Mouse (Mus musculus): ENCODE data around the gene Olfr907. TPM values are rescaled to one million over a fixed set of nuclear protein-coding genes. Genes with fewer than 3 reads are reported as not detected.

Olfr907 gene
- not detected in 2 replicates for polyA plus RNA-seq (2015; fragmentation: Nextera tagmentation; extraction: Ambion mirVana)

DNA sequence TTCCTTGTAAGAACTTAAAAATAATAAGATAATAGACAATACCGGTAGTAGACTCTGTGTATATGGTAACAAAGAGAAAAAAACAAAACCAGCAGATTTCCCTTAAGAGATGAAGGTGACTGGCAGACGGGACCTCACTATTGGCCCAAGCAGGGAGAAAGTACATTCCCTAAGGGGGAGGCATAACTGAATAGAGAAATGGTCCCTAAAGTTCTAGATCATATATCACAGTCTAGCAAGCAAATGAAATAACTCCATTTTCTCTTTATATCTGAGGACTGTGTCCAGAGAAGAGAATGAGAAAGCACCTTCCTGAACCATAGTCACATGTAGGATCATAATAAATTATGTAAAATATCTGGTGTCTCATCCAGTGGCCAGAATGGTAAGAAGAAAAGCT, at the start of gene Olfr907:
Gene Olfr907, plus strand, starts transcription at position 301 of the 400 bp plus-strand sequence.
- ATAC-seq (ENCODE audit: low read depth): no peak
- no peak within 1 kb of the TSS for H3K4me3 ChIP-seq (ENCODE audit: low read length)
- 69% methylated on average over 2 of the region's 2 CpGs for WGBS
- no peak within 1 kb of the TSS for H3K4me2 ChIP-seq (ENCODE audit: low read depth, low read length)
- H3K9me3 ChIP-seq (ENCODE audit: control insufficient read depth, low read length): no peaks in the 10 kb centered on the region
- H3K27ac ChIP-seq (ENCODE audit: low read length): no peak within 1 kb of the TSS
- no peaks in the 10 kb centered on the region for H3K36me3 ChIP-seq (ENCODE audit: control insufficient read depth, insufficient read depth, low read length)
- H3K9ac ChIP-seq (ENCODE audit: low read length): no peak within 1 kb of the TSS
- no peaks in the 10 kb centered on the region for H3K27me3 ChIP-seq (ENCODE audit: control insufficient read depth, insufficient read depth, low read depth, low read length)
- no peaks in the 10 kb centered on the region for H3K4me1 ChIP-seq (replicated peaks; ENCODE audit: control insufficient read depth, insufficient read depth, low read length)

DNA sequence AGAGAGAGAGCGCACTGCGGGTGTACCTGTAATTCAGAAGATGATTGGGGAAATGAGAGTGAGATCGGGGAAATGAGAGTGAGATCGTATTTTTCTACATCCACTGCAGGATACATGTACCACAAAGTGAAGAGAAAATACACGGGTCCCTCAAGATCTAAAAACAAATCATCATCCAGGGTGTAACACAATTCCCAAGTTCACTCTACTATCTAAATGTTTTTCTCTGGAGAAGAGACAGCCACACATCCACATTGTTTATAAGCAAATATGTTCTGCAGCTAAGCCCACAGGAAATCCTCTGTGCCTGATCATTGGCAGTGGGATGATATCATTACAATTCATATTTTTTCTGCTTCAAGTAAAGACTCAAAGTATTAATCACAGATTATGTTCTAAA, 48.2 kb upstream of the Olfr907 start, which contains the start of gene Olfr902:
Gene Olfr902, plus strand, starts transcription at position 301 of the 400 bp plus-strand sequence.
- H3K9ac ChIP-seq (ENCODE audit: low read length): no peak within 1 kb of the TSS
- H3K27ac ChIP-seq (ENCODE audit: low read length): no peak within 1 kb of the TSS
- no peaks in the 10 kb centered on the region for H3K9me3 ChIP-seq (ENCODE audit: control insufficient read depth, low read length)
- H3K36me3 ChIP-seq (ENCODE audit: control insufficient read depth, insufficient read depth, low read length): no peaks in the 10 kb centered on the region
- no peak within 1 kb of the TSS for H3K4me3 ChIP-seq (ENCODE audit: low read length)
- H3K4me1 ChIP-seq (replicated peaks; ENCODE audit: control insufficient read depth, insufficient read depth, low read length): no peaks in the 10 kb centered on the region
- H3K27me3 ChIP-seq (ENCODE audit: control insufficient read depth, insufficient read depth, low read depth, low read length): no peaks in the 10 kb centered on the region
- H3K4me2 ChIP-seq (ENCODE audit: low read depth, low read length): no peak within 1 kb of the TSS
- no peak for ATAC-seq (ENCODE audit: low read depth)
- 83% methylated on average over 5 of the region's 5 CpGs for WGBS

DNA sequence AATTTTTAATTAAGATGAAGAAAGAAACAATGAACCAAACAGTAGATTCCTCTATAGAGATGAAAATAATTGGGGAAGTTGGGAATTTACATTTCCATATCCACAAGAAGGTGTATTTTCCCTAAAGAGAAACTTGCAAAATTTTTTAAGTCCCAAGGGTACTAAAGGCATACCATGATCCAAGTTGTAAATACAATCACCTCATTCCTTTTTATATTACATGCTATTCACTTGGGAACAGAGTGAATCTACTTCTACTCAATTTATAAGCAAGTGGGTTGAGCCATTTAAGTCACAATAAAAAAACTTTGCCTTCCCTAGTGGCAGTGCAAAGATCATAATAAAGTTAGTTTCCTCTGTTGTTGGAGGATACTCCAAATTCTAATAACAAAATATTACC, 32.8 kb upstream of the Olfr907 start, which contains the start of gene Olfr904:
Gene Olfr904, plus strand, starts transcription at position 301 of the 400 bp plus-strand sequence.
- Histone ChIP-seq H3K27ac (ENCODE audit: low read length) (no peak within 1 kb of the TSS), H3K4me2 (ENCODE audit: low read depth, low read length) (no peak within 1 kb of the TSS), H3K27me3 (ENCODE audit: control insufficient read depth, insufficient read depth, low read depth, low read length) (no peaks in the 10 kb centered on the region), H3K9ac (ENCODE audit: low read length) (no peak within 1 kb of the TSS), H3K4me1 (replicated peaks; ENCODE audit: control insufficient read depth, insufficient read depth, low read length) (no peaks in the 10 kb centered on the region), H3K9me3 (ENCODE audit: control insufficient read depth, low read length) (no peaks in the 10 kb centered on the region), H3K36me3 (ENCODE audit: control insufficient read depth, insufficient read depth, low read length) (no peaks in the 10 kb centered on the region), H3K4me3 (ENCODE audit: low read length) (no peak within 1 kb of the TSS)
- no peak for ATAC-seq (ENCODE audit: low read depth)

GRCm38 (mm10) chr9:38470807-38471206, 24.8 kb upstream of the Olfr907 start, which contains the start of gene Olfr905:
Olfr905 (plus strand) TSS chr9:38471107.
- H3K4me2 ChIP-seq (ENCODE audit: low read depth, low read length): no peak within 1 kb of the TSS
- no peak for ATAC-seq (ENCODE audit: low read depth)
- H3K36me3 ChIP-seq (ENCODE audit: control insufficient read depth, insufficient read depth, low read length): no peaks in the 10 kb centered on the region
- no peak within 1 kb of the TSS for H3K27ac ChIP-seq (ENCODE audit: low read length)
- no peaks in the 10 kb centered on the region for H3K4me1 ChIP-seq (replicated peaks; ENCODE audit: control insufficient read depth, insufficient read depth, low read length)
- H3K9ac ChIP-seq (ENCODE audit: low read length): no peak within 1 kb of the TSS
- H3K9me3 ChIP-seq (ENCODE audit: control insufficient read depth, low read length): no peaks in the 10 kb centered on the region
- H3K27me3 ChIP-seq (ENCODE audit: control insufficient read depth, insufficient read depth, low read depth, low read length): no peaks in the 10 kb centered on the region
- no peak within 1 kb of the TSS for H3K4me3 ChIP-seq (ENCODE audit: low read length)

DNA sequence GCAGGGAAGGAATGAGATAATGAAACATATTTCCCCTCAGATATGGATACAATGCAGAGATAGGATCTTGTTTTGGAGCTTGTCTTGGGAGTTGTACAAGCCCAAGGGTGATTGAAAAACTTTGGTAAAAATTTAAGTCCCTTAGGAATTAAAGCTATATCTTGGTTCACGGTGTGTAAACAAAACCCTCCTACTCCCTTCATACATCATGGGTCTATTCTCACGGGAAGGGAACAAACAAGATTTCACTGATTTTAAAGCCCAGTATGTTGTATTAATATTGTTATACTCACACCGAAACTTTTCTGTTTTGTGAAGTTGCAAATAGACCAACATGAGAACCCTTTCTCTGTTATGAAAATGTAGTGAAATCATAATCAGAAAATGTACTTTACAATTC, 8.8 kb upstream of the Olfr907 start, which contains the start of gene Olfr906:
Gene Olfr906, plus strand, starts transcription at position 301 of the 400 bp plus-strand sequence.
- Histone ChIP-seq H3K36me3 (ENCODE audit: control insufficient read depth, insufficient read depth, low read length) (no peaks in the 10 kb centered on the region), H3K9me3 (ENCODE audit: control insufficient read depth, low read length) (no peaks in the 10 kb centered on the region), H3K4me2 (ENCODE audit: low read depth, low read length) (no peak within 1 kb of the TSS), H3K4me3 (ENCODE audit: low read length) (no peak within 1 kb of the TSS), H3K9ac (ENCODE audit: low read length) (no peak within 1 kb of the TSS), H3K27ac (ENCODE audit: low read length) (no peak within 1 kb of the TSS), H3K27me3 (ENCODE audit: control insufficient read depth, insufficient read depth, low read depth, low read length) (no peaks in the 10 kb centered on the region), H3K4me1 (replicated peaks; ENCODE audit: control insufficient read depth, insufficient read depth, low read length) (no peaks in the 10 kb centered on the region)
- WGBS: 68% methylated on average over 3 of the region's 3 CpGs
- no peak for ATAC-seq (ENCODE audit: low read depth)

DNA sequence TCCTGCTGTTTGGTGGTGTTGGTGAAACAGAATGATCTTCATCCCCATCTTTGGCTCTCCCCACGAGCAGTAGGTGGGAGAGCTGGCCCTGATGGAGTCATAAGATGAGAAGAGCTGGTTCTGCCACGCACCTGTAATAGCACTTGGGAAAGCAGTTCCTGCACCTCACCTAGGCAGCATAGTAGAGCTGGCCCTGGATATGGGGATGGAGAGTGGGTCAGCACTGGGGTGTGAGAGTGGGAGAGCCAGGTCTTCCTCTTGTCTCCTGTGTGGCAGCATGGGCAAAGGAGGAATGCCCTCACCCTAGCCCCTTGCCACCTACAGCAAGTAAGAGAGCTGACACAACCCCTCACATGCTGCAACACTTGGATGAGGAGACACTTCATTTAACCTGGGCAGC, 16.8 kb downstream of the Olfr907 start:
- Histone ChIP-seq H3K4me3 (ENCODE audit: low read length) (no peak overlapping the region), H3K36me3 (ENCODE audit: control insufficient read depth, insufficient read depth, low read length) (no peaks in the 10 kb centered on the region), H3K4me1 (replicated peaks; ENCODE audit: control insufficient read depth, insufficient read depth, low read length) (no peaks in the 10 kb centered on the region), H3K27me3 (ENCODE audit: control insufficient read depth, insufficient read depth, low read depth, low read length) (no peaks in the 10 kb centered on the region), H3K9ac (ENCODE audit: low read length) (no peak overlapping the region), H3K27ac (ENCODE audit: low read length) (no peak overlapping the region), H3K9me3 (ENCODE audit: control insufficient read depth, low read length) (no peaks in the 10 kb centered on the region), H3K4me2 (ENCODE audit: low read depth, low read length) (no peak overlapping the region)
- 66% methylated on average over 2 of the region's 2 CpGs for WGBS
- ATAC-seq (ENCODE audit: low read depth): no peak

DNA sequence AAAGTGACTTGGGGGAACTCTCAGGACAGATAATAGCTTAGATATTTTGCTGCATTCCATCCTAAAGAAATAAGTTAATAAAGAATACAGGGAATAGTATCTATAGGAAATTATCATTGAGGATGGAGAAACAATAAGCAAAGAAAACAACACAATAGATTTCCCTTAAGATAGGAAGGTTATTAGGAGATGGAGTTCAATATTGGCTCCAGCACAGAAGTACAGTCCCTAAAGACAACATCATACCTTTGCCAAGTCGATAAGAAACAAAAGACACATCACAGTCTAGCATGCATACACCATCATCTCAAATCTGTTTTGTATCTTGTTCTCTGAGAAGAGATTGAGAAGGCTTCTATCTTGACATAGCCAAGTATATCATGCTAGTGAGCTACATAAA, 25.7 kb downstream of the Olfr907 start, which contains the start of gene Olfr911-ps1:
Gene Olfr911-ps1, plus strand, starts transcription at position 301 of the 400 bp plus-strand sequence.
- H3K4me2 ChIP-seq (ENCODE audit: low read depth, low read length): no peak within 1 kb of the TSS
- WGBS: 53% methylated on average over 1 of the region's 1 CpGs
- no peak within 1 kb of the TSS for H3K9ac ChIP-seq (ENCODE audit: low read length)
- H3K27ac ChIP-seq (ENCODE audit: low read length): no peak within 1 kb of the TSS
- H3K27me3 ChIP-seq (ENCODE audit: control insufficient read depth, insufficient read depth, low read depth, low read length): no peaks in the 10 kb centered on the region
- no peak for ATAC-seq (ENCODE audit: low read depth)
- no peaks in the 10 kb centered on the region for H3K4me1 ChIP-seq (replicated peaks; ENCODE audit: control insufficient read depth, insufficient read depth, low read length)
- no peaks in the 10 kb centered on the region for H3K36me3 ChIP-seq (ENCODE audit: control insufficient read depth, insufficient read depth, low read length)
- no peaks in the 10 kb centered on the region for H3K9me3 ChIP-seq (ENCODE audit: control insufficient read depth, low read length)
- H3K4me3 ChIP-seq (ENCODE audit: low read length): no peak within 1 kb of the TSS

DNA sequence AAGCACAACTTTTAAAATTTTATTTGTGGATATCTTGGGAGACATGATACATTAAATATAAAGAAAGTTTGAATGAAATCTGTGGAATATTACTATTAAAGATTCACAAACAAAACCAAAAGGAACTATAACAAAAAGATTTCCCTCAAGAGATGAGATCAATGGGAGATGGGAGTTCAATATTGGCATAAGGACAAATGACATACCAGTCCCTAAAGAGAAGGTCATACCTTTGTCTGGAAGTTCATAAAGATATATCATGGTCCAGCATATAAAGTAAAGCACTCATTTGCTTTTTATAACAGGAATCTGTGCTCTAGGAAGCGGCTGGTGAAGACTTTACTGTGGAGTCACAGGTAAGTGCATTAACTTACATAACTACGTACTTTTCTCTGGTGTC, 41.9 kb downstream of the Olfr907 start, which contains the start of gene Olfr910:
Gene Olfr910, plus strand, starts transcription at position 301 of the 400 bp plus-strand sequence.
- H3K4me2 ChIP-seq (ENCODE audit: low read depth, low read length): no peak within 1 kb of the TSS
- no peak within 1 kb of the TSS for H3K27ac ChIP-seq (ENCODE audit: low read length)
- no peak within 1 kb of the TSS for H3K4me3 ChIP-seq (ENCODE audit: low read length)
- no peaks in the 10 kb centered on the region for H3K36me3 ChIP-seq (ENCODE audit: control insufficient read depth, insufficient read depth, low read length)
- H3K9me3 ChIP-seq (ENCODE audit: control insufficient read depth, low read length): no peaks in the 10 kb centered on the region
- H3K9ac ChIP-seq (ENCODE audit: low read length): no peak within 1 kb of the TSS
- H3K4me1 ChIP-seq (replicated peaks; ENCODE audit: control insufficient read depth, insufficient read depth, low read length): no peaks in the 10 kb centered on the region
- no peaks in the 10 kb centered on the region for H3K27me3 ChIP-seq (ENCODE audit: control insufficient read depth, insufficient read depth, low read depth, low read length)
- 86% methylated on average over 2 of the region's 2 CpGs for WGBS
- no peak for ATAC-seq (ENCODE audit: low read depth)
